Mouse (Mus musculus) thymus, postnatal 10 days (tissue): ENCODE measurements around the gene Cfdp1.
"Not testable (repeated sequence)": the region's sequence is repeated elsewhere in the genome, so short reads cannot be mapped to it uniquely, and the experiment has no call there.

Source experiments
- DNase-seq, 2 experiments: peaks; one replicate each; pipeline ENCODE4 v3.0.0; 2021; ENCODE audit warnings: low spot score in 2 of 2

Cfdp1 gene

GRCm38 (mm10) chr8:111863280-111863679 lies 9.2 kb upstream of the Cfdp1 start:
- no peak for DNase-seq

- DNase-seq: no peak
Observed at GRCm38 (mm10) chr8:111855977-111856376, 1.9 kb upstream of the Cfdp1 start.

DNA sequence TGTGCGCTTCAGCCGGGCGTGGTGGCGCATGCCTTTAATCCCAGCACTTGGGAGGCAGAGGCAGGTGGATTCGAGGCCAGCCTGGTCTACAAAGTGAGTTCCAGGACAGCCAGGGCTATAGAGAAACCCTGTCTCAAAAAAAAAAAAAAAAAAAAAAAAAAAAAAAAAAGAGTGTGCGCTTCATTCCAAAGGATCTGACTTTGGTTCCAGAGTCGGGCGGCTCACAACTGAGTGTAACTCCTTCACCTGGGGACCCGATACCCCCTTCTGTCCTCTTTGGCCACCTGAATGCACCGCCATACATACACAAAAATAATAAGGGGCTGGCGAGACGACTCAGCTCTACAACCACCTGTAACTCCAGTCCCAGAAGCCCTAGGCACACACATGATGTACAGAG lies 872 bp downstream of the Cfdp1 start:
- not testable (repeated sequence) for DNase-seq

- DNase-seq: no peak
Observed at GRCm38 (mm10) chr8:111846746-111847145, 7.3 kb downstream of the Cfdp1 start.

- no peak for DNase-seq
Observed at GRCm38 (mm10) chr8:111835540-111835939, 18.6 kb downstream of the Cfdp1 start.

GRCm38 (mm10) chr8:111834011-111834410 lies 20.1 kb downstream of the Cfdp1 start:
- no peak for DNase-seq

DNA sequence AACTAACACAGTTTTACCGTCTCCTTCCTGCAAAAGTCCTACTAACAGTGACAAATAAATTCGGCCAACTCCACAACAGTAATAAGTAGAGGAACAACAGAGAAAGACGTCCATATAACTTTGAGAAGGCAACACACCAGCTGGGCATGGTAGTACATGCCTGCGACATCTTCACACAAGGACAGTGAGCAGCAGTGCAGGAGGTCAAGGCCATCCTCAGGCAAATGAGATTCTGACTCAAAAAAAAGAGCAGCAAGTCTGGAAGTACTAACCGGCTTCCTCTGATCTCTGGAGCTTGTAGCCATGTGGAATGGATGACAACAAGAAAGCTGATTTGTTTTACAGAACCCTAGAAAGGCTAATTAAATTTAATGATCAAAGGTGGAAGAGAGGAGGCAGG lies 21.1 kb downstream of the Cfdp1 start:
- no peak for DNase-seq

GRCm38 (mm10) chr8:111831996-111832395 lies 22.1 kb downstream of the Cfdp1 start:
- no peak for DNase-seq

DNA sequence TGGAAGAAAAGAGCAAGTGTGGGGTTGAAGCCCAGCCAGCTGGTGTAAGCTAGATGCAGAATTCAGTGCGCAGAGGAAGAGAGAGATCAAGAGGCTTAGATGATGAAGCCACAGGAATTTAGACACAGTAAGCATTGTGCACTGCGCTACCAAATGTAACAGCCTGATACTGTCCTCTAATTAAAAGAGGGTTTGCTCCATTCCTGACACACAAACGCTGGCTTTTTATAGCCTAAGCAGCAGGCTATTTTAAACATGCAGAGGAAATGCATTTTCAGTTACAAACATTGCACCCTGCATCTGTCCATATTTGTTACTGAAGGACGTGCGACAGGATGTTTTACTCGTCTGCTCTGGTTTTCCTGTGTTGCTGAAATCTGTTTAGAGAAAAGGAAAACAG lies 25.5 kb downstream of the Cfdp1 start:
- no peak for DNase-seq

GRCm38 (mm10) chr8:111825219-111825618 lies 28.9 kb downstream of the Cfdp1 start:
- DNase-seq: no peak

DNA sequence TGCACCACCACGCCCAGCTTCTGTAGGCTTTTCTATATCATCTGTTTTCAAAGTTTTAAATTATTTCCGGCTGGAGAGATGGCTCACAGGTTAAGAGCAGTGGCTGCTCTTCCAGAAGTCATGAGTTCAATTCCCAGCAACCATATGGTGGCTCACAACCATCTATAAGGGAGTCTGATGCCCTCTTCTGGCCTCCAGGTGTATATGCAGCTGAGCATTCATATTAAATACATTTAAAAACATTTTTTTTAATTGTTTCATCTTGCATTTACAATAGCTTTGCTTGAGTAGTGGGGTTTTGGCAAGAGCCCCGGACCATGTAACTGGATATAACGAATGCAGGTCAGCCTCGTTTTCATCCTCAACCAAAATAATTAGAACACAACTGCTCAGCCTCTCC lies 29.8 kb downstream of the Cfdp1 start:
- DNase-seq: no peak

DNA sequence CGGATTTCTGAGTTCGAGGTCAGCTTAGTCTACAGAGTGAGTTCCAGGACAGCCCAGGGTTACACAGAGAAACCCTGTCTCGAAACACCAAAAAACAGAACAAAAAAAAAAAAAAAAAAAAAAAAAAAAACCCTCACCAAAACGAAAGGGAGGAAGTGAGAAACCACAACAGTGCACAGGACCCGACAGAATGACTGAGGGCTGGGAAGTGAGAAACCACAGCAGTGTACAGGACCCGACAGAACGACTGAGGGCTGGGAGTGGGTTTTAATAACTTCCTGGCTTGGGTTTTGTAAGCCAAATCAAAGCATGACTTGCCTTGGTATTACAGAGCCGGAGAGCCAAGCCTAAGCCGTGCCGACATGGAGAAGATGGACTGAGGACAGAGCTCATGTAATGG lies 32.9 kb downstream of the Cfdp1 start:
- peak; percentile 34 to 58 for DNase-seq

- no peak for DNase-seq
Observed at GRCm38 (mm10) chr8:111820691-111821090, 33.4 kb downstream of the Cfdp1 start.

DNA sequence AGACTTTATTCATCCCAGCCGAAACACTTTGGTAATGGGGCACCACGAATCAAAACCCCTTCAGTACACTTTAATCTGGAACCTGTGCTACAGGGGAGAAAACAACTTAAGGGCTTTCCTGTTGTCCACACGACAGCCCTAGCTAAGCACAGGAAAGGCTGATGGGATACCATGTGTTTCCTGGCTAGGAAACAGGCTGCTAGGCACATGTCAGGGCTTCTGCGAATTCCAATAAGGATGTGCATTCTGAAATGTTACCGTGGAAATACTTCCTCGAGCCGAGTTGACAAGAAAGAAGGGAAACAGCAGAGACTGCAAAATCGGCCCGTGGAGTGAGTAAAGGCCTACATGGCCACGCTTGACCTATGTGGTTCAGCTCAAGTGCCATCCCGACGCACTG lies 34.1 kb downstream of the Cfdp1 start:
- no peak for DNase-seq

DNA sequence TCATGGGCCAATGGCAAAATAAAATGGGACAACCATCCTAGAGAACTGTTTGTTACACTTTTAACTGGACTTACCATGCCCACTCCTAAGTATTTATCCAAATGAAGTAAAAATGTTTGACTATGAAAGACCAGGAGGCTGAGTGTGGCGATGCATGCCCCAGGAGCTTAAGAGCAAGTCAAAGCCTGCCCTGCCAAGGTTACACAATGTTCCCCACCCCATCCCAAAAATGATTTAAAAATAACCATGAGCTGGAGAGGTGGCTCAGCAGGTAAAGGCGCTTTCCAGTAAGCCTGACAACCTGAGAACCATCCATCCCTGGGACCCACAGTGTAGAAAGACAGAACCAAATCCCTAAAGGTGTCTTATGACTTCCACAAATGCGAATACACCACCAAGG lies 35.5 kb downstream of the Cfdp1 start:
- no peak for DNase-seq

GRCm38 (mm10) chr8:111815078-111815477 lies 39.0 kb downstream of the Cfdp1 start:
- no peak for DNase-seq

- DNase-seq: no peak
Observed at GRCm38 (mm10) chr8:111813818-111814217, 40.3 kb downstream of the Cfdp1 start.

- no peak for DNase-seq
Observed at GRCm38 (mm10) chr8:111812835-111813234, 41.3 kb downstream of the Cfdp1 start.

GRCm38 (mm10) chr8:111810656-111811336 lies 43.3 kb downstream of the Cfdp1 start:
- DNase-seq: no peak

DNA sequence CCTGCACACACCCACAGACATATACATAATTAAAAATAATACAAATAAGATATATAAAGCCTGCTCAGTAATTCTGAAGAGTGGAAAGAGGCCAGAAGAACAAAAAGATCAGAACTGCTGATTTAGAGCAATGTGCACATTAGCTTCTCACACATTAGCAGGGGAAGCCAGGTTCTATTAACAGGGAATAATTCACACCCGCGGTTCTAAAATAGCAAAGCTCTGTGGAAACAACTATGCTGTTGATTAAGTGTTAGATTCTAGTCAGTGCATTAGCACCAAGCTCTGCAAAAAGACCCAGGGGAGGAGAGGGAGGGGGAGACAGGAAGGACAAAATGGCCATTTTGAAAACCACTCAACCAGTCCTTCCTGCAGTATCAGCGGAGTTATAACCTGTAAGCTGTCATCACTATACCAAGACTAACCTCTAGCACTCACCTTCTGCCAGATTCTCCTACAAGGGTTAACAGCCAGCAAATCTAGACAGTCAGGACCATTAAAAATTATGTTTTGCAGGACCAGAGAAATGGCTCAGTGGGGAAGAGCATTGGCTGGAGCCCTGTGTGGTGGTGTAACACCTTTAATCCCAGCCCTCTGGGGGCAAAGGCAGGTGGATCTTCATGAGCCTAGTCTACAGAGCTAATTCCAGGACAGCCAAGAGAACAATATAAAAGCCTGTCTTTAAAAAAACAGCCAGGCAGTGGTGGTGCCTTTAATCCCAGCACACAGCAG lies 45.0 kb downstream of the Cfdp1 start:
- DNase-seq: no peak

GRCm38 (mm10) chr8:111808006-111808405 lies 46.1 kb downstream of the Cfdp1 start:
- DNase-seq: no peak

DNA sequence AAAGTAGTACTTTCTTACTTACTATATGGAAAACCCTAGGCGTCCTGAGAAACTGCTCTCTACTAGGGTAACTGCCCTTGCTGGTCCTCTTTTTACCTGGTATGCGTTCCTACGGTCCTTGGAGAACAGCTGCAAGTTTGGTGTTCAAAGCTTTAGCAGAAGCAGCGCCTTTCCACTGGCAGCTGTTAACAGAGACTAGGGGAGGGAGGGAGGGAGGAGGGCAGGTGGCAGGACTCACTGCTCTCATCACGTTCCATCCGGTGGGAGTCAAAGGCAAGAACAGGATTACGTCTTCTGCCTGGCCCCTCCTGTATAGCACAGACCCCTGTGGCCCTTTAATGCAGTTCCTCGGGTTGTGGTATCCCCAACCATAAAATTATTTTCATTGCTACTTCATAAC lies 50.7 kb downstream of the Cfdp1 start:
- no peak for DNase-seq

DNA sequence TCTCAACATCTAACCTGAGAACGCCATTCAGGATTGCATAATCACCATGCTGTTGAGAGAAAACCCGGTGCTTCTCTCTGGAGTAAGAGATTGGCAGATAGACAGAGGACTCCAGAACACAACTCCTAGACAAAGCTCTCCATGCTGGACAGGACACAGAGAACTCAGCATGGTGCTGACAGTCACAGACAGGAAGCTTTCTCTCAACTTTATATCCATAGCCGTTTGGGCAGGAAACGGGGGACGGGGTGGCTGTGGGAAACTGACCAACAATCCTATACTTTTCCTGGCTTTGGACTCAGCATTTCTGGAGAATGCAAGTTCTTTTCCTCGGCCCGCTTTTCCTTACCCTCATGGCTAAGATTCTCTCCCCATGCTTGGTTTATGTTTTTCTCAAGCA lies 51.8 kb downstream of the Cfdp1 start:
- no peak for DNase-seq

DNA sequence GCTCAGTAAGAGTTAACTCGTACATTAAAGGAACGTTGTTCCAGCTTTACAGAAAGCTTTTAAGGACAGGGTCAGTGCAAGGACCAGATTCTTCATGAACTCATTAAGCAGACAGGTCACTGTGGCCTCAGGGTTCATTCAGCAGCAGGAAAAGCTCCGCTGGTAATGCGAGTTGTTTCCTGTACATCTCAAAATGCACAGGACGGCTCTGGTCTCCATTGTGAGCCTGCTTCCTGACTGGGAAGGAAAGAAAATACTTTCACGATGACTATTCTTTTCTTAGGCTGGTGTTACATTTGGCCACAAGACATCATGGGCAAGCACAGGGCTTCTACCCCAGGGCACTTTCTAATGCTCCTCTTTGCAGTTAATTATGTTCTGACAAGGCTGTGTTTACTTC lies 52.6 kb downstream of the Cfdp1 start:
- DNase-seq: no peak
